8 mouse cellular contexts compared by ENCODE assay signal in the genomic region with DNA sequence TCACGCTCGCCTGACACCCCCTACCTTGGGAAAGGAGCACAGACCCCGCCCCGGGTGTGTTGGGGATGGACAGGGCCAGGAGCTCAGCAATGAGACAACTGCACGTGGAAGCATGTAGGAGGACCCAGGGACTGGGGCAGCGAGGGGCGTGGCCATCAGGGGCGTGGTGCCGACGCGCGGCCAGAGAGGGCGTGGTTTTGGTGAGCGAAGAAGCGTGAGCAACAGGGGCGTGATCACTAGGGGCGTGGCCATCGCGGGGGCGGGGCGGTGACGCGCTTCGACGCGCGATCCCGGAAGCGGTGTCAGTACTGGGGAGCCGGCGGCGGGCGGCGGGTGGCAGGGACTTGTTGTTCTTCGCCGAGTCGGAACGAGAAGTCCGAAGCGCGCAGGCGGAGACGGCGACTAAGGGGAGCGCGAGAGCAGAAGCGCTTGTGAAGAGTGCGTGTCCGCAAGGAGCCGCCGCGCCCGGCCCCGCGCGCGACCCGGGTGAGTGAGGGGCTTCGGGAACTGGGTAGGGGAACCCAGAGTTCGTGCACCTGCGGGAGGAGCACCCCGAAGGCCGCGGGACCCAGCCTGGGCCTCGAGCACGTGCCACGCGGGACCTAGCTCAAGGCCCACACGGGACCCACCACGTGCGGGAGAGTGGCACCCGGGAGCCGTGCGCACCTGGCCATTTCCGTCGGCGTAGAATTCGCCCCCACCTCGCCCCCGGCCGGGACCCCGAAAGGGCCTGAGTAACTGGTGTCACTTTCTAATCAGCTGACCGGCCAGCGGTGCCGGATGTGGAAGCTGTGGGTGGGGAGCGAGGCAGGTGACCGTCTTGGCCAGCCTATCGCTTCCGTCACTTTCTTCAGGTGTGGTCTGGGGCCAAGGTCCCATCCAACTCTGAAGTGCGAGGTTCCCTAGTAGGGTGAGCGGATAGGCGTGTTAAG. TPM values are rescaled to one million over a fixed set of nuclear protein-coding genes. Genes with fewer than 3 reads are reported as not detected.
A peak's percentile ranks its signal among the peaks of the same experiment; 100 is the strongest.
DNase-seq lines count a peak whose midpoint lies in the region; ATAC-seq and TF ChIP-seq lines count a peak whose summit lies in the region.

A gene (plus strand): TSS at position 287 of the 932 bp plus-strand sequence.

- peaks cover 28% of the 10 kb centered on the region for H3K79me3 ChIP-seq in C2C12 (ENCODE audit: low read depth)

- H3K4me2 ChIP-seq in heart, embryonic 12.5 days = peak within 1 kb of the TSS; percentile 97
- H3K4me2 ChIP-seq in kidney, postnatal 0 days (ENCODE audit: low read length) = peak within 1 kb of the TSS; percentile 99
- peak within 1 kb of the TSS; percentile 70 for H3K4me2 ChIP-seq in liver, embryonic 11.5 days
- peak within 1 kb of the TSS; percentile 100 for H3K4me2 ChIP-seq in stomach, embryonic 14.5 days (replicated peaks; ENCODE audit: low read depth, low read length)

- under 1% methylated on average over 92 of the region's 92 CpGs for WGBS in heart, embryonic 12.5 days
- under 1% methylated on average over 88 of the region's 92 CpGs for WGBS in kidney, postnatal 0 days
- WGBS in liver, embryonic 11.5 days = under 1% methylated on average over 92 of the region's 92 CpGs
- under 1% methylated on average over 92 of the region's 92 CpGs for WGBS in stomach, embryonic 14.5 days

- H3K27me3 ChIP-seq in C2C12 (ENCODE audit: control insufficient read depth, insufficient read depth, insufficient read length) = no peaks in the 10 kb centered on the region
- no peaks in the 10 kb centered on the region for H3K27me3 ChIP-seq in erythroblast, embryonic 14.5 days (ENCODE audit: control insufficient read depth)
- no peaks in the 10 kb centered on the region; the same call in 1 of the 2 replicates for H3K27me3 ChIP-seq in heart, embryonic 12.5 days (replicated peaks)
- H3K27me3 ChIP-seq in kidney, postnatal 0 days (ENCODE audit: insufficient read depth, low read length) = no peaks in the 10 kb centered on the region
- H3K27me3 ChIP-seq in liver, embryonic 11.5 days (replicated peaks; ENCODE audit: control insufficient read depth, insufficient read depth, low read length) = no peaks in the 10 kb centered on the region
- no peaks in the 10 kb centered on the region for H3K27me3 ChIP-seq in stomach, embryonic 14.5 days (ENCODE audit: control insufficient read depth, insufficient read depth, low read length)

- H3K4me3 ChIP-seq in C2C12 (ENCODE audit: insufficient read depth, poor library complexity, severe bottlenecking) = peak within 1 kb of the TSS; percentile 93
- H3K4me3 ChIP-seq in erythroblast, embryonic 14.5 days (replicated peaks) = peak within 1 kb of the TSS; percentile 88
- H3K4me3 ChIP-seq in heart, embryonic 12.5 days = peak within 1 kb of the TSS; percentile 87
- H3K4me3 ChIP-seq in kidney, postnatal 0 days (replicated peaks; ENCODE audit: low read depth, low read length) = peak within 1 kb of the TSS; percentile 81
- H3K4me3 ChIP-seq in liver, embryonic 11.5 days (ENCODE audit: low read depth, low read length) = peak within 1 kb of the TSS; percentile 99
- peak within 1 kb of the TSS; percentile 83 for H3K4me3 ChIP-seq in stomach, embryonic 14.5 days (ENCODE audit: low read depth, low read length)

- peak; percentile 90 for ATAC-seq in heart, embryonic 12.5 days (ENCODE audit: insufficient number of reproducible peaks, low FRiP score)
- ATAC-seq in kidney, postnatal 0 days (replicated peaks; ENCODE audit: low FRiP score, low read depth) = peak; percentile 89
- peak; percentile 90 for ATAC-seq in liver, embryonic 11.5 days (replicated peaks; ENCODE audit: low FRiP score)
- ATAC-seq in stomach, embryonic 14.5 days (ENCODE audit: insufficient number of reproducible peaks, insufficient read depth, low FRiP score, low read depth) = peak; percentile 84

- no peaks in the 10 kb centered on the region for H3K9me3 ChIP-seq in erythroblast, embryonic 14.5 days (ENCODE audit: control insufficient read depth, low read length)
- H3K9me3 ChIP-seq in heart, embryonic 12.5 days (replicated peaks) = no peaks in the 10 kb centered on the region
- no peaks in the 10 kb centered on the region for H3K9me3 ChIP-seq in kidney, postnatal 0 days (replicated peaks; ENCODE audit: low read length)
- no peaks in the 10 kb centered on the region for H3K9me3 ChIP-seq in liver, embryonic 11.5 days (ENCODE audit: control insufficient read depth, low read length)
- H3K9me3 ChIP-seq in stomach, embryonic 14.5 days (ENCODE audit: control insufficient read depth, low read depth, low read length) = no peaks in the 10 kb centered on the region

- TF ChIP-seq CTCF in C2C12 (IDR thresholded peaks at IDR 0.05; ENCODE audit: control insufficient read depth, insufficient read depth, insufficient read length) = no peak
- TF ChIP-seq CTCF in brain, embryonic 14.5 days (IDR thresholded peaks at IDR 0.05; ENCODE audit: borderline replicate concordance, extremely low read depth, insufficient read depth, insufficient read length) = no peak
- peak; percentile 39; the same call in 1 of the 2 replicates for TF ChIP-seq CTCF in kidney, postnatal 0 days (IDR thresholded peaks at IDR 0.05; ENCODE audit: low read depth)

- DNase-seq in brain, embryonic 14.5 days (ENCODE audit: low read depth) = peak; percentile 96
- peak; percentile 96 for DNase-seq in kidney, postnatal 0 days (ENCODE audit: low spot score)
- DNase-seq in liver, embryonic 11.5 days (ENCODE audit: low spot score) = peak; percentile 99
- DNase-seq in naive thymus-derived CD4-positive, alpha-beta T cell, adult 2 months (ENCODE audit: low read depth) = peak; percentile 99

- H3ac ChIP-seq in C2C12 (ENCODE audit: control insufficient read depth, insufficient read length, low read depth) = peak within 1 kb of the TSS; percentile 86

- TF ChIP-seq POLR2A in brain, embryonic 14.5 days (IDR thresholded peaks at IDR 0.05; ENCODE audit: borderline replicate concordance, extremely low read depth, insufficient read depth, insufficient read length, poor library complexity, severe bottlenecking) = 0 out of 2 replicates have a peak, but pooled peaks have one; percentile 39

- peak within 1 kb of the TSS; percentile 97 for H3K27ac ChIP-seq in heart, embryonic 12.5 days (ENCODE audit: poor library complexity, severe bottlenecking)
- H3K27ac ChIP-seq in kidney, postnatal 0 days = peak within 1 kb of the TSS; percentile 89
- H3K27ac ChIP-seq in liver, embryonic 11.5 days (ENCODE audit: low read depth, low read length) = peak within 1 kb of the TSS; percentile 92
- peak within 1 kb of the TSS; percentile 56 for H3K27ac ChIP-seq in stomach, embryonic 14.5 days (ENCODE audit: low read length)

- no peaks in the 10 kb centered on the region for H3K36me3 ChIP-seq in C2C12 (ENCODE audit: control insufficient read depth, insufficient read depth)
- H3K36me3 ChIP-seq in erythroblast, embryonic 14.5 days (ENCODE audit: control insufficient read depth) = peaks cover 46% of the 10 kb centered on the region
- no peaks in the 10 kb centered on the region for H3K36me3 ChIP-seq in heart, embryonic 12.5 days
- H3K36me3 ChIP-seq in kidney, postnatal 0 days (ENCODE audit: insufficient read depth, low read length) = no peaks in the 10 kb centered on the region
- H3K36me3 ChIP-seq in liver, embryonic 11.5 days (ENCODE audit: control insufficient read depth, insufficient read depth, low read length) = peaks cover 3% of the 10 kb centered on the region; the same call in 1 of the 2 replicates
- no peaks in the 10 kb centered on the region for H3K36me3 ChIP-seq in stomach, embryonic 14.5 days (ENCODE audit: control insufficient read depth, insufficient read depth, low read length)

- peak within 1 kb of the TSS; percentile 92 for H3K9ac ChIP-seq in heart, embryonic 12.5 days
- H3K9ac ChIP-seq in kidney, postnatal 0 days (ENCODE audit: low read depth, low read length) = peak within 1 kb of the TSS; percentile 85
- peak within 1 kb of the TSS; percentile 96 for H3K9ac ChIP-seq in liver, embryonic 11.5 days (ENCODE audit: low read depth, low read length)
- peak within 1 kb of the TSS; percentile 53; the same call in 1 of the 2 replicates for H3K9ac ChIP-seq in stomach, embryonic 14.5 days (replicated peaks; ENCODE audit: low read depth, low read length)

- H3K79me2 ChIP-seq in C2C12 (ENCODE audit: control insufficient read depth, insufficient read depth) = peaks cover 49% of the 10 kb centered on the region

- H3K4me1 ChIP-seq in erythroblast, embryonic 14.5 days (ENCODE audit: control insufficient read depth) = peaks cover 77% of the 10 kb centered on the region
- H3K4me1 ChIP-seq in heart, embryonic 12.5 days (replicated peaks) = peaks cover 51% of the 10 kb centered on the region
- peaks cover 38% of the 10 kb centered on the region for H3K4me1 ChIP-seq in kidney, postnatal 0 days (replicated peaks; ENCODE audit: insufficient read depth, low read length)
- H3K4me1 ChIP-seq in liver, embryonic 11.5 days (replicated peaks; ENCODE audit: control insufficient read depth, insufficient read depth, low read length) = peaks cover 49% of the 10 kb centered on the region
- peaks cover 29% of the 10 kb centered on the region for H3K4me1 ChIP-seq in stomach, embryonic 14.5 days (ENCODE audit: control insufficient read depth, insufficient read depth, low read length)

TF ChIP-seq in C2C12, 6 proteins besides CTCF, POLR2A, EP300 and RAD21:
- TF ChIP-seq CEBPB (IDR thresholded peaks at IDR 0.05; ENCODE audit: low read depth) (no peak), MAX (IDR thresholded peaks at IDR 0.05) (peak; percentile 70)

RNA-seq across cellular contexts. Expression of the gene that starts here (rescaled TPM):
- polyA plus RNA-seq in C2C12 (2012; fragmentation: generic; extraction: Trizol) = 11.9 TPM
- 12.6 and 13.6 TPM in 2 replicates for polyA plus RNA-seq in brain, embryonic 14.5 days (2012; rRNA removed)
- 20.0 and 22.5 TPM in 2 replicates for polyA plus RNA-seq in erythroblast, embryonic 14.5 days (2012)
- 24.4 and 25.2 TPM in 2 replicates for polyA plus RNA-seq in heart, embryonic 12.5 days (2016; fragmentation: Nextera tagmentation; extraction: Ambion mirVana)
- polyA plus RNA-seq in kidney, postnatal 0 days (2015; fragmentation: Nextera tagmentation; extraction: Ambion mirVana) = 12.8 and 14.4 TPM in 2 replicates
- 30.4 and 35.1 TPM in 2 replicates for polyA plus RNA-seq in liver, embryonic 11.5 days (2014; fragmentation: Nextera tagmentation; extraction: Ambion mirVana)
- polyA plus RNA-seq in stomach, embryonic 14.5 days (2014; fragmentation: Nextera tagmentation; extraction: Ambion mirVana) = 6.9 and 7.1 TPM in 2 replicates

Comparison
In these comparisons a context has a peak if more than half of its experiments do, and no peak if none do; other contexts are left out.
1. Peak in every context shown above with its lines: DNase-seq, ATAC-seq, H3K4me3 ChIP-seq and H3K27ac ChIP-seq.